Mouse (Mus musculus): ENCODE data around the gene Olfr1484. TPM values are rescaled to one million over a fixed set of nuclear protein-coding genes. Genes with fewer than 3 reads are reported as not detected.
"Not testable (repeated sequence)": the region's sequence is repeated elsewhere in the genome, so short reads cannot be mapped to it uniquely, and the experiment has no call there.

Gene Olfr1484
- polyA plus RNA-seq (2015; fragmentation: Nextera tagmentation; extraction: Ambion mirVana): not detected in 2 replicates

GRCm38 (mm10) chr19:13583211-13583610 lies at the start of gene Olfr1484:
Gene Olfr1484 (plus strand): TSS chr19:13583511.
- H3K4me3 ChIP-seq: no peak within 1 kb of the TSS
- H3K9ac ChIP-seq: no peak within 1 kb of the TSS
- H3K36me3 ChIP-seq: no peaks in the 10 kb centered on the region
- ATAC-seq (replicated peaks; ENCODE audit: insufficient number of reproducible peaks, insufficient read depth, low FRiP score, low read depth): no peak
- no peaks in the 10 kb centered on the region for H3K9me3 ChIP-seq (replicated peaks)
- no peaks in the 10 kb centered on the region for H3K4me1 ChIP-seq (replicated peaks)
- H3K27me3 ChIP-seq: no peaks in the 10 kb centered on the region
- 83% methylated on average over 1 of the region's 1 CpGs for WGBS
- H3K4me2 ChIP-seq: no peak within 1 kb of the TSS
- H3K27ac ChIP-seq: no peak within 1 kb of the TSS

- H3K27ac ChIP-seq; H3K36me3 ChIP-seq; H3K4me3 ChIP-seq; H3K27me3 ChIP-seq; H3K9me3 ChIP-seq (replicated peaks); ATAC-seq (replicated peaks; ENCODE audit: insufficient number of reproducible peaks, insufficient read depth, low FRiP score, low read depth); H3K9ac ChIP-seq; H3K4me1 ChIP-seq (replicated peaks); H3K4me2 ChIP-seq: not testable (repeated sequence)
- WGBS: 84% methylated on average over 2 of the region's 2 CpGs
These were observed 33.8 kb downstream of the Olfr1484 start, which contains the start of gene Olfr1487 for GRCm38 (mm10) chr19:13617075-13617474. Gene Olfr1487 (plus strand): TSS chr19:13617375.

- 73% methylated on average over 1 of the region's 1 CpGs for WGBS
- no peak within 1 kb of the TSS for H3K4me2 ChIP-seq
- H3K4me3 ChIP-seq: no peak within 1 kb of the TSS
- no peaks in the 10 kb centered on the region for H3K4me1 ChIP-seq (replicated peaks)
- no peak for ATAC-seq (replicated peaks; ENCODE audit: insufficient number of reproducible peaks, insufficient read depth, low FRiP score, low read depth)
- 0 out of 2 replicates have a peak, but pooled peaks cover under 1% of the 10 kb centered on the region for H3K9me3 ChIP-seq (replicated peaks)
- H3K9ac ChIP-seq: no peak within 1 kb of the TSS
- H3K27ac ChIP-seq: no peak within 1 kb of the TSS
- H3K27me3 ChIP-seq: no peaks in the 10 kb centered on the region
- H3K36me3 ChIP-seq: no peaks in the 10 kb centered on the region
These were observed 48.0 kb downstream of the Olfr1484 start, which contains the start of gene Olfr1489 for GRCm38 (mm10) chr19:13631321-13631720. Gene Olfr1489 (plus strand): TSS chr19:13631621.

Small RNAs within 50 kb of the gene (microRNA-seq; reads per million reads assigned to microRNA genes)
- gene Gm22323 (not detected), gene Gm23931 (not detected)

Other genes with a start within 250 kb of the Olfr1484 start
- gene Olfr1466, start 244.6 kb upstream of the Olfr1484 start, polyA plus RNA-seq (2015; fragmentation: Nextera tagmentation; extraction: Ambion mirVana): not detected in 2 replicates
- gene Olfr1467, start 221.3 kb upstream of the Olfr1484 start, polyA plus RNA-seq (2015; fragmentation: Nextera tagmentation; extraction: Ambion mirVana): not detected in 2 replicates
- not detected in 2 replicates for gene Olfr1469, start 175.7 kb upstream of the Olfr1484 start, polyA plus RNA-seq (2015; fragmentation: Nextera tagmentation; extraction: Ambion mirVana)
- gene Olfr1471, start 140.1 kb upstream of the Olfr1484 start, polyA plus RNA-seq (2015; fragmentation: Nextera tagmentation; extraction: Ambion mirVana): not detected in 2 replicates
- not detected in 2 replicates for gene Olfr1472, start 127.4 kb upstream of the Olfr1484 start, polyA plus RNA-seq (2015; fragmentation: Nextera tagmentation; extraction: Ambion mirVana)
- gene Olfr1474, start 113.9 kb upstream of the Olfr1484 start, polyA plus RNA-seq (2015; fragmentation: Nextera tagmentation; extraction: Ambion mirVana): not detected in 2 replicates
- not detected in 2 replicates for gene Olfr1475, start 103.3 kb upstream of the Olfr1484 start, polyA plus RNA-seq (2015; fragmentation: Nextera tagmentation; extraction: Ambion mirVana)
- not detected in 2 replicates for gene Olfr1477, start 83.0 kb upstream of the Olfr1484 start, polyA plus RNA-seq (2015; fragmentation: Nextera tagmentation; extraction: Ambion mirVana)
- not detected in 2 replicates for gene Olfr1480, start 55.6 kb upstream of the Olfr1484 start, polyA plus RNA-seq (2015; fragmentation: Nextera tagmentation; extraction: Ambion mirVana)
- gene Olfr1487, start 33.9 kb downstream of the Olfr1484 start, polyA plus RNA-seq (2015; fragmentation: Nextera tagmentation; extraction: Ambion mirVana): not detected in 2 replicates
- not detected in 2 replicates for gene Olfr1489, start 48.1 kb downstream of the Olfr1484 start, polyA plus RNA-seq (2015; fragmentation: Nextera tagmentation; extraction: Ambion mirVana)
- gene Olfr1490, start 67.6 kb downstream of the Olfr1484 start, polyA plus RNA-seq (2015; fragmentation: Nextera tagmentation; extraction: Ambion mirVana): not detected in 2 replicates
- not detected in 2 replicates for gene Olfr1491, start 113.8 kb downstream of the Olfr1484 start, polyA plus RNA-seq (2015; fragmentation: Nextera tagmentation; extraction: Ambion mirVana)
- gene Olfr1493-ps1, start 139.8 kb downstream of the Olfr1484 start, polyA plus RNA-seq (2015; fragmentation: Nextera tagmentation; extraction: Ambion mirVana): not detected in 2 replicates
- gene Olfr1494, start 156.2 kb downstream of the Olfr1484 start, polyA plus RNA-seq (2015; fragmentation: Nextera tagmentation; extraction: Ambion mirVana): not detected in 2 replicates
- not detected in 2 replicates for gene Olfr1495, start 181.1 kb downstream of the Olfr1484 start, polyA plus RNA-seq (2015; fragmentation: Nextera tagmentation; extraction: Ambion mirVana)
- not detected in 2 replicates for gene Olfr1496, start 194.4 kb downstream of the Olfr1484 start, polyA plus RNA-seq (2015; fragmentation: Nextera tagmentation; extraction: Ambion mirVana)
- not detected in 2 replicates for gene Olfr1497, start 214.7 kb downstream of the Olfr1484 start, polyA plus RNA-seq (2015; fragmentation: Nextera tagmentation; extraction: Ambion mirVana)
- not detected in 2 replicates for gene Olfr1499, start 235.9 kb downstream of the Olfr1484 start, polyA plus RNA-seq (2015; fragmentation: Nextera tagmentation; extraction: Ambion mirVana)
- not detected in 2 replicates for gene Olfr1500, start 247.0 kb downstream of the Olfr1484 start, polyA plus RNA-seq (2015; fragmentation: Nextera tagmentation; extraction: Ambion mirVana)

Data from heart, embryonic 15.5 days (tissue).